Mouse (Mus musculus) stomach, embryonic 16.5 days (tissue): ENCODE measurements at regions not wholly inside any gene's neighbourhood (a gene's known extent, or its start where the extent isn't known, plus 50 kb on each side); places are given as distances from the start of the nearest gene placed in this dataset.

Source experiments
- ATAC-seq: fragments of 200-750 bp; cut with Nextera tagmentation; 2 replicates; pipeline ENCODE4 v1.8.0; 2017; ENCODE audit warnings: moderate number of reproducible peaks, moderate TSS enrichment; ENCODE audit not compliant: insufficient read depth, low FRiP score
- H3K27ac ChIP-seq: fragments of 300-500 bp; sonication (generic); 2 replicates; pipeline ENCODE4 v1.5.1; 2014; ENCODE audit warnings: low read length
- H3K27me3 ChIP-seq: fragments of 300-500 bp; sonication (generic); 2 replicates; pipeline ENCODE4 v1.6.1; 2014; ENCODE audit warnings: low read length, control low read depth, mixed read lengths; ENCODE audit not compliant: control insufficient read depth, insufficient read depth
- H3K36me3 ChIP-seq: fragments of 300-500 bp; sonication (generic); 2 replicates; pipeline ENCODE4 v1.6.1; 2014; ENCODE audit warnings: low read length; ENCODE audit not compliant: control insufficient read depth, insufficient read depth
- H3K4me1 ChIP-seq: fragments of 300-500 bp; sonication (generic); 2 replicates; pipeline ENCODE4 v1.6.1; 2014; ENCODE audit warnings: low read length, control low read depth, mixed read lengths; ENCODE audit not compliant: control insufficient read depth, insufficient read depth
- H3K4me2 ChIP-seq: fragments of 300-500 bp; sonication (generic); 2 replicates; pipeline ENCODE4 v1.6.1; 2014; ENCODE audit warnings: low read depth, low read length, mixed read lengths
- H3K4me3 ChIP-seq: fragments of 300-500 bp; sonication (generic); replicated peaks from 2 replicates; pipeline ENCODE4 v1.5.1; 2014; ENCODE audit warnings: mild to moderate bottlenecking, low read length
- H3K9ac ChIP-seq: fragments of 300-500 bp; sonication (generic); 2 replicates; pipeline ENCODE4 v1.6.1; 2014; ENCODE audit warnings: low read length
- H3K9me3 ChIP-seq: fragments of 300-500 bp; sonication (generic); replicated peaks from 2 replicates; pipeline ENCODE4 v1.6.1; 2016; ENCODE audit warnings: low read length, control low read depth; ENCODE audit not compliant: control insufficient read depth
- WGBS: fragments of 180-500 bp; shearing (Covaris S2); extraction: QIAGEN DNeasy Blood & Tissue Kit; methylation state at CpG from one replicate; pipeline ENCODE4 v1.1.7; 2014; 5-methylcytosine and 5-hydroxymethylcytosine counted together

- Histone ChIP-seq H3K9me3 (no peaks in the 10 kb centered on the region), H3K4me1 (no peaks in the 10 kb centered on the region), H3K4me3 (no peak overlapping the region), H3K27me3 (no peaks in the 10 kb centered on the region), H3K9ac (no peak overlapping the region), H3K27ac (no peak overlapping the region), H3K36me3 (no peaks in the 10 kb centered on the region), H3K4me2 (no peak overlapping the region)
- WGBS, result 78% methylated on average over 5 of the region's 5 CpGs
- ATAC-seq, result no peak
Measured at GRCm38 (mm10) chr1:194058512-194058911, 559.5 kb upstream of the Plxna2 start.

GRCm38 (mm10) chr1:194056544-194056943 lies 561.5 kb upstream of the Plxna2 start:
- no peak overlapping the region for H3K4me3 ChIP-seq
- H3K9me3 ChIP-seq, result no peaks in the 10 kb centered on the region
- no peaks in the 10 kb centered on the region for H3K36me3 ChIP-seq
- H3K4me1 ChIP-seq, result no peaks in the 10 kb centered on the region
- no peak for ATAC-seq
- no peak overlapping the region for H3K4me2 ChIP-seq
- H3K9ac ChIP-seq, result no peak overlapping the region
- H3K27me3 ChIP-seq, result no peaks in the 10 kb centered on the region
- 14% methylated on average over 1 of the region's 1 CpGs for whole genome bisulfite sequencing
- H3K27ac ChIP-seq, result no peak overlapping the region

GRCm38 (mm10) chr1:194049746-194050351 lies 568.2 kb upstream of the Plxna2 start:
- H3K4me3 ChIP-seq, result no peak overlapping the region
- no peak overlapping the region for H3K4me2 ChIP-seq
- no peaks in the 10 kb centered on the region for H3K4me1 ChIP-seq
- H3K27ac ChIP-seq, result no peak overlapping the region
- H3K36me3 ChIP-seq, result no peaks in the 10 kb centered on the region
- no peak overlapping the region for H3K9ac ChIP-seq
- no peaks in the 10 kb centered on the region for H3K9me3 ChIP-seq
- 50% methylated on average over 4 of the region's 4 CpGs for WGBS
- H3K27me3 ChIP-seq, result no peaks in the 10 kb centered on the region
- no peak for ATAC-seq

GRCm38 (mm10) chr1:194041393-194042352 lies 576.3 kb upstream of the Plxna2 start:
- H3K4me1 ChIP-seq, result no peaks in the 10 kb centered on the region
- H3K27me3 ChIP-seq, result no peaks in the 10 kb centered on the region
- no peaks in the 10 kb centered on the region for H3K9me3 ChIP-seq
- no peak overlapping the region for H3K9ac ChIP-seq
- ATAC-seq, result no peak
- H3K27ac ChIP-seq, result no peak overlapping the region
- H3K4me2 ChIP-seq, result no peak overlapping the region
- H3K4me3 ChIP-seq, result no peak overlapping the region
- no peaks in the 10 kb centered on the region for H3K36me3 ChIP-seq
- 36% methylated on average over 8 of the region's 8 CpGs for WGBS

- H3K9ac ChIP-seq, result no peak overlapping the region
- no peaks in the 10 kb centered on the region for H3K4me1 ChIP-seq
- no peak overlapping the region for H3K27ac ChIP-seq
- H3K27me3 ChIP-seq, result no peaks in the 10 kb centered on the region
- H3K36me3 ChIP-seq, result no peaks in the 10 kb centered on the region
- no peak overlapping the region for H3K4me3 ChIP-seq
- no peak for ATAC-seq
- no peaks in the 10 kb centered on the region for H3K9me3 ChIP-seq
- no peak overlapping the region for H3K4me2 ChIP-seq
Measured at GRCm38 (mm10) chr1:194038711-194039110, 579.3 kb upstream of the Plxna2 start.

- no peak overlapping the region for H3K4me3 ChIP-seq
- H3K36me3 ChIP-seq, result no peaks in the 10 kb centered on the region
- H3K4me2 ChIP-seq, result no peak overlapping the region
- H3K9me3 ChIP-seq, result no peaks in the 10 kb centered on the region
- ATAC-seq, result no peak
- WGBS, result 82% methylated on average over 5 of the region's 5 CpGs
- no peaks in the 10 kb centered on the region for H3K4me1 ChIP-seq
- no peak overlapping the region for H3K27ac ChIP-seq
- H3K27me3 ChIP-seq, result no peaks in the 10 kb centered on the region
- no peak overlapping the region for H3K9ac ChIP-seq
Measured at GRCm38 (mm10) chr1:194034199-194034883, 583.7 kb upstream of the Plxna2 start.

- no peak overlapping the region for H3K9ac ChIP-seq
- no peak overlapping the region for H3K4me2 ChIP-seq
- H3K27me3 ChIP-seq, result no peaks in the 10 kb centered on the region
- no peak overlapping the region for H3K27ac ChIP-seq
- 86% methylated on average over 1 of the region's 1 CpGs for WGBS
- H3K36me3 ChIP-seq, result no peaks in the 10 kb centered on the region
- H3K4me3 ChIP-seq, result no peak overlapping the region
- no peaks in the 10 kb centered on the region for H3K4me1 ChIP-seq
- ATAC-seq, result no peak
- no peaks in the 10 kb centered on the region for H3K9me3 ChIP-seq
Measured at GRCm38 (mm10) chr1:194032603-194033002, 585.4 kb upstream of the Plxna2 start.

- Histone ChIP-seq H3K27me3 (no peaks in the 10 kb centered on the region), H3K36me3 (no peaks in the 10 kb centered on the region), H3K27ac (no peak overlapping the region), H3K9ac (no peak overlapping the region), H3K4me2 (no peak overlapping the region), H3K9me3 (no peaks in the 10 kb centered on the region), H3K4me3 (no peak overlapping the region), H3K4me1 (no peaks in the 10 kb centered on the region)
- WGBS, result 60% methylated on average over 3 of the region's 3 CpGs
- ATAC-seq, result no peak
Measured at GRCm38 (mm10) chr1:194030651-194031228, 587.3 kb upstream of the Plxna2 start.
